Mouse (Mus musculus) heart, postnatal 0 days (tissue): ENCODE measurements at regions not wholly inside any gene's neighbourhood (a gene's known extent, or its start where the extent isn't known, plus 50 kb on each side); places are given as distances from the start of the nearest gene placed in this dataset.

ENCODE experiments used
- ATAC-seq: fragments of 200-750 bp; cut with Nextera tagmentation; 2 replicates; pipeline ENCODE4 v1.8.0; 2017; ENCODE audit warnings: low read depth, moderate number of reproducible peaks, moderate library complexity; ENCODE audit not compliant: insufficient read depth
- DNase-seq: peaks from one replicate; pipeline ENCODE4 v3.0.0-alpha.2; 2016; ENCODE audit warnings: low spot score
- H3K27ac ChIP-seq: fragments of 300-500 bp; sonication (generic); 2 replicates; pipeline ENCODE4 v1.5.1; 2014; ENCODE audit warnings: low read depth, mild to moderate bottlenecking
- H3K27me3 ChIP-seq: fragments of 300-500 bp; sonication (generic); 2 replicates; pipeline ENCODE4 v1.6.1; 2014; ENCODE audit warnings: low read length, mixed read lengths; ENCODE audit not compliant: control insufficient read depth, insufficient read depth
- H3K36me3 ChIP-seq: fragments of 300-500 bp; sonication (generic); replicated peaks from 2 replicates; pipeline ENCODE4 v1.6.1; 2014; ENCODE audit warnings: low read length, mixed read lengths; ENCODE audit not compliant: control insufficient read depth, insufficient read depth
- H3K4me1 ChIP-seq: fragments of 300-500 bp; sonication (generic); 2 replicates; pipeline ENCODE4 v1.6.1; 2014; ENCODE audit warnings: antibody characterized with exemption; ENCODE audit not compliant: control insufficient read depth, insufficient read depth
- H3K4me2 ChIP-seq: fragments of 300-500 bp; sonication (generic); 2 replicates; pipeline ENCODE4 v1.6.1; 2014; ENCODE audit warnings: low read depth, mild to moderate bottlenecking, low read length, moderate library complexity
- H3K4me3 ChIP-seq: fragments of 300-500 bp; sonication (generic); 2 replicates; pipeline ENCODE4 v1.5.1; 2014; ENCODE audit warnings: low read depth, low read length
- H3K9ac ChIP-seq: fragments of 300-500 bp; sonication (generic); replicated peaks from 2 replicates; pipeline ENCODE4 v1.6.1; 2014; ENCODE audit warnings: low read depth, low read length, mixed read lengths
- H3K9me3 ChIP-seq: fragments of 300-500 bp; sonication (generic); replicated peaks from 2 replicates; pipeline ENCODE4 v1.6.1; 2016; ENCODE audit warnings: low read length; ENCODE audit not compliant: control insufficient read depth
- CTCF ChIP-seq: IDR thresholded peaks from 2 replicates; pipeline ENCODE4 v1.5.1; 2016; ENCODE audit warnings: antibody characterized with exemption, control low read depth, low read depth
- EP300 ChIP-seq: IDR thresholded peaks from 2 replicates; pipeline ENCODE4 v1.6.1; 2016; ENCODE audit warnings: antibody characterized with exemption, low read depth
- WGBS: fragments of 180-500 bp; shearing (Covaris S2); extraction: QIAGEN DNeasy Blood & Tissue Kit; methylation state at CpG from one replicate; pipeline ENCODE4 v1.1.7; 2014; 5-methylcytosine and 5-hydroxymethylcytosine counted together

DNA sequence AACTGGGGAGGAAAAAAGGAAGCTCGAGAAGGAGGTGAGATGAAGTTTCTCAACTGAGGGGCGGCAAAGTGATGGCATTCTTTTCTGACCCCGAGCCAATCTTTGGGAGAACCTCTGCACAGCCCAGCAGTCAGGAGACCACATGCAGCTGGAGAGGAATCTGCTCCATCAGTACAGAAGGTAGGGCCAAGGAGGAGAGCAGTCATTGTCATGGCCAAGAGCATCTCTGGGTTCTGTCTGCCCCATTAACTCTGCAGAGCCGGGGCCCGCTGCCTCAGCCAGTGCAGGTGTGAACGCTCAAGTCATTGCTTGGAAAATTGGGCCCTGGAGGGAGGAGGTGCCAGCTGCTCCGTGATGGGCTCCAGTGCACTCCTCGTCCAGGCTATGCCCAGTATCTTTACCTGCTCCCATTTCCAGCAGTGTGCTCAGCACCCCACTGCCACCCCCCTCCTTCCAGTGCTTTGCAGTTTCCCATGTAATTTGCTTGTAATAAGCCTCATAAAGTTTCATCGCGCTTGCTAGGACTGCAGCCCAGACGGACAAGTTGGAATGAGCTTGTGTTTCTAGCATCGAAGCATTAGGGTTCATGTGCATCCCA, 162.1 kb downstream of the Brinp2 start:
- Histone ChIP-seq H3K4me2 (no peak overlapping the region), H3K4me1 (no peaks in the 10 kb centered on the region), H3K27ac (no peak overlapping the region), H3K9ac (no peak overlapping the region), H3K36me3 (no peaks in the 10 kb centered on the region), H3K4me3 (no peak overlapping the region), H3K9me3 (no peaks in the 10 kb centered on the region), H3K27me3 (no peaks in the 10 kb centered on the region)
- DNase-seq (no peak), ATAC-seq (no peak)
- TF ChIP-seq EP300 (no peak), CTCF (no peak)
- WGBS = 64% methylated on average over 12 of the region's 12 CpGs
